Mouse (Mus musculus): Measurements from ENCODE around the gene Ptar1. TPM values are rescaled to one million over a fixed set of nuclear protein-coding genes. Genes with fewer than 3 reads are reported as not detected.
"Not testable (repeated sequence)": the region's sequence is repeated elsewhere in the genome, so short reads cannot be mapped to it uniquely, and the experiment has no call there.

Gene Ptar1
- 18.5 and 19.7 TPM in 2 replicates for total RNA-seq (2014; fragmentation: Nextera tagmentation)
- 15.5 and 17.3 TPM in 2 replicates for total RNA-seq (2017)

- ATAC-seq (replicated peaks; ENCODE audit: low FRiP score, low TSS enrichment, poor library complexity, severe bottlenecking) = peak; percentile 83
Measured at GRCm38 (mm10) chr19:23687296-23688021, at the start of gene Ptar1. Gene Ptar1, plus strand, starts transcription at chr19:23687429.

GRCm38 (mm10) chr19:23643819-23644218 lies 43.4 kb upstream of the Ptar1 start:
- ATAC-seq (replicated peaks; ENCODE audit: low FRiP score, low TSS enrichment, poor library complexity, severe bottlenecking) = no peak

GRCm38 (mm10) chr19:23645347-23645746 lies 41.9 kb upstream of the Ptar1 start:
- ATAC-seq (replicated peaks; ENCODE audit: low FRiP score, low TSS enrichment, poor library complexity, severe bottlenecking) = no peak

- ATAC-seq (replicated peaks; ENCODE audit: low FRiP score, low TSS enrichment, poor library complexity, severe bottlenecking) = no peak
Measured at GRCm38 (mm10) chr19:23647308-23647707, 39.9 kb upstream of the Ptar1 start.

- no peak for ATAC-seq (replicated peaks; ENCODE audit: low FRiP score, low TSS enrichment, poor library complexity, severe bottlenecking)
Measured at GRCm38 (mm10) chr19:23652644-23653043, 34.6 kb upstream of the Ptar1 start, which contains the start of gene 1700028P14Rik. Gene 1700028P14Rik, minus strand, starts transcription at chr19:23652812.

GRCm38 (mm10) chr19:23653154-23653553 lies 34.1 kb upstream of the Ptar1 start:
- no peak for ATAC-seq (replicated peaks; ENCODE audit: low FRiP score, low TSS enrichment, poor library complexity, severe bottlenecking)

GRCm38 (mm10) chr19:23657261-23657932 lies 29.8 kb upstream of the Ptar1 start:
- no peak for ATAC-seq (replicated peaks; ENCODE audit: low FRiP score, low TSS enrichment, poor library complexity, severe bottlenecking)

GRCm38 (mm10) chr19:23658350-23658749 lies 28.9 kb upstream of the Ptar1 start:
- ATAC-seq (replicated peaks; ENCODE audit: low FRiP score, low TSS enrichment, poor library complexity, severe bottlenecking) = no peak

- ATAC-seq (replicated peaks; ENCODE audit: low FRiP score, low TSS enrichment, poor library complexity, severe bottlenecking) = no peak
Measured at GRCm38 (mm10) chr19:23664083-23664482, 23.1 kb upstream of the Ptar1 start.

GRCm38 (mm10) chr19:23668142-23668655 lies 19.0 kb upstream of the Ptar1 start:
- no peak for ATAC-seq (replicated peaks; ENCODE audit: low FRiP score, low TSS enrichment, poor library complexity, severe bottlenecking)

GRCm38 (mm10) chr19:23673021-23673420 lies 14.2 kb upstream of the Ptar1 start:
- no peak for ATAC-seq (replicated peaks; ENCODE audit: low FRiP score, low TSS enrichment, poor library complexity, severe bottlenecking)

- not testable (repeated sequence) for ATAC-seq (replicated peaks; ENCODE audit: low FRiP score, low TSS enrichment, poor library complexity, severe bottlenecking)
Measured at GRCm38 (mm10) chr19:23675656-23676055, 11.6 kb upstream of the Ptar1 start.

GRCm38 (mm10) chr19:23686962-23687295 lies 300 bp upstream of the Ptar1 start:
- ATAC-seq (replicated peaks; ENCODE audit: low FRiP score, low TSS enrichment, poor library complexity, severe bottlenecking) = no peak; the same call in 1 of the 2 replicates

GRCm38 (mm10) chr19:23688421-23688946 lies 1.3 kb downstream of the Ptar1 start:
- no peak for ATAC-seq (replicated peaks; ENCODE audit: low FRiP score, low TSS enrichment, poor library complexity, severe bottlenecking)

- ATAC-seq (replicated peaks; ENCODE audit: low FRiP score, low TSS enrichment, poor library complexity, severe bottlenecking) = no peak
Measured at GRCm38 (mm10) chr19:23694344-23694743, 7.1 kb downstream of the Ptar1 start.

- no peak for ATAC-seq (replicated peaks; ENCODE audit: low FRiP score, low TSS enrichment, poor library complexity, severe bottlenecking)
Measured at GRCm38 (mm10) chr19:23697861-23698260, 10.6 kb downstream of the Ptar1 start.

- ATAC-seq (replicated peaks; ENCODE audit: low FRiP score, low TSS enrichment, poor library complexity, severe bottlenecking) = no peak
Measured at GRCm38 (mm10) chr19:23698366-23698765, 11.1 kb downstream of the Ptar1 start.

- ATAC-seq (replicated peaks; ENCODE audit: low FRiP score, low TSS enrichment, poor library complexity, severe bottlenecking) = no peak
Measured at GRCm38 (mm10) chr19:23699131-23699530, 11.9 kb downstream of the Ptar1 start.

- ATAC-seq (replicated peaks; ENCODE audit: low FRiP score, low TSS enrichment, poor library complexity, severe bottlenecking) = no peak
Measured at GRCm38 (mm10) chr19:23702896-23703295, 15.7 kb downstream of the Ptar1 start.

- ATAC-seq (replicated peaks; ENCODE audit: low FRiP score, low TSS enrichment, poor library complexity, severe bottlenecking) = no peak
Measured at GRCm38 (mm10) chr19:23705383-23705782, 18.2 kb downstream of the Ptar1 start.

Measured in megakaryocyte-erythroid progenitor cell, adult 5-6 weeks (primary cell).